Mouse (Mus musculus): ENCODE measurements at regions not wholly inside any gene's neighbourhood (a gene's known extent, or its start where the extent isn't known, plus 50 kb on each side); places are given as distances from the start of the nearest gene placed in this dataset.

DNA sequence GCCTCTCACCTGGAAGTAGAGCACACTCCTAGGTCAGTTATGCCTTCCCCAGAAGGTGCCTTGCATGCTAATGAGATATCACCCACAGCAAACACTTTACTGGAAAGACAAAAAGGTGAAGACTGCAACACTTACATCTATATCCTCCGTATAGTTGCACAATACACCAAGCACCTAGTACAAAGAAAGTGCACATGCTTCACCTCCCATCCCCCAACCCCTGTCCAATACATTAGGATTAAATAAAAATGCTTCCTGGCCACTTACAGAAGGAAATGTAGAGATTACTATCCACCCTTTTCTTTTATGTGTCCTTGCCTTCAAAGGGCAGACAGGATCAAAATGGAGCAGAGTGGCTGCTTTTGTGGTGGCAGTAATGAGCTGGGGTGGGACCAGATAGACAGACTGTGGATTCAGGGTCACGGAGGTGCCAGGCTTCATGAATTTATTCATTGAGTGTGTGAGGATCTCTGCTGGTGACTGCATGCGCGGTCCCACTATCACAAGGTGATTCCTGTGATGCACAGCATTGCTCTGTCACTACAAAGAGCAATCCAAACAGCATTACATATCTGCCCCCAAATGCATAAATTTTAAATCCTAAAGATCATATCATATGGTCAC lies 109.9 kb upstream of the Fat4 start:
- Histone ChIP-seq H3K27me3 (ENCODE audit: control insufficient read depth, insufficient read depth, low read length) (no peaks in the 10 kb centered on the region), H3K4me3 (ENCODE audit: low read depth, low read length) (no peak overlapping the region), H3K27ac (ENCODE audit: low read depth) (no peak overlapping the region), H3K36me3 (replicated peaks; ENCODE audit: control insufficient read depth, insufficient read depth, low read length) (no peaks in the 10 kb centered on the region), H3K4me2 (ENCODE audit: low read depth, low read length) (no peak overlapping the region), H3K9me3 (replicated peaks; ENCODE audit: control insufficient read depth, low read length) (no peaks in the 10 kb centered on the region), H3K4me1 (ENCODE audit: control insufficient read depth, insufficient read depth) (no peaks in the 10 kb centered on the region), H3K9ac (replicated peaks; ENCODE audit: low read depth, low read length) (no peak overlapping the region)
- no peak for TF ChIP-seq EP300 (IDR thresholded peaks at IDR 0.05; ENCODE audit: low read depth)
- TF ChIP-seq CTCF (IDR thresholded peaks at IDR 0.05; ENCODE audit: low read depth) = no peak
- DNase-seq (ENCODE audit: low spot score) (no peak), ATAC-seq (ENCODE audit: insufficient read depth, low read depth) (no peak)
- 77% methylated on average over 4 of the region's 4 CpGs for WGBS

DNA sequence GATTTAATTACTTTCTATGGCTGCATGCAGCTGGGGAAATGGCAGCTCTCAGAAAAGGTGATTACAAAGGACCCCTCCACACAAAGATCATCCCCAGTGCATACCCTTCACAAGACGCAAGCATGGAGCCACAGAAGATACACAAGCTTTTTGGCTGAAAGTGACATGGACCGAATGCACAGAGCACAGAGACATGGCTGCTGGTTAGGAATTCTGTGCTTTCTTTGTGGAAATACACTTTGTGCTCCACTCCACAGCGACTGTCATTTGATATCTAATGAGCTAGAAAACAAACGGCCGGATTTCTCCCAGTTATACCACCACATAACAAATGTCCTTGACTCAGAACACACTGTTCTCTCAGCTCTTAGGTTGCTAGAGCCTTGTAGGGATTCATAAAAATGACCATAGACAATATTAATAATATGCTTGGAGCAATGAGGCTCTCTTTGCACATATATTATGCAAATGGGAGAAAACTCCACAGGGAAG lies 132.1 kb upstream of the Fat4 start:
- Histone ChIP-seq H3K4me1 (ENCODE audit: control insufficient read depth, insufficient read depth) (no peaks in the 10 kb centered on the region), H3K27ac (ENCODE audit: low read depth) (no peak overlapping the region), H3K4me2 (ENCODE audit: low read depth, low read length) (no peak overlapping the region), H3K36me3 (replicated peaks; ENCODE audit: control insufficient read depth, insufficient read depth, low read length) (no peaks in the 10 kb centered on the region), H3K9ac (replicated peaks; ENCODE audit: low read depth, low read length) (no peak overlapping the region), H3K27me3 (ENCODE audit: control insufficient read depth, insufficient read depth, low read length) (no peaks in the 10 kb centered on the region), H3K4me3 (ENCODE audit: low read depth, low read length) (no peak overlapping the region), H3K9me3 (replicated peaks; ENCODE audit: control insufficient read depth, low read length) (no peaks in the 10 kb centered on the region)
- DNase-seq (ENCODE audit: low spot score) = no peak
- no peak for ATAC-seq (ENCODE audit: insufficient read depth, low read depth)
- TF ChIP-seq EP300 (IDR thresholded peaks at IDR 0.05; ENCODE audit: low read depth) (no peak), CTCF (IDR thresholded peaks at IDR 0.05; ENCODE audit: low read depth) (no peak)
- WGBS = 72% methylated on average over 5 of the region's 5 CpGs

DNA sequence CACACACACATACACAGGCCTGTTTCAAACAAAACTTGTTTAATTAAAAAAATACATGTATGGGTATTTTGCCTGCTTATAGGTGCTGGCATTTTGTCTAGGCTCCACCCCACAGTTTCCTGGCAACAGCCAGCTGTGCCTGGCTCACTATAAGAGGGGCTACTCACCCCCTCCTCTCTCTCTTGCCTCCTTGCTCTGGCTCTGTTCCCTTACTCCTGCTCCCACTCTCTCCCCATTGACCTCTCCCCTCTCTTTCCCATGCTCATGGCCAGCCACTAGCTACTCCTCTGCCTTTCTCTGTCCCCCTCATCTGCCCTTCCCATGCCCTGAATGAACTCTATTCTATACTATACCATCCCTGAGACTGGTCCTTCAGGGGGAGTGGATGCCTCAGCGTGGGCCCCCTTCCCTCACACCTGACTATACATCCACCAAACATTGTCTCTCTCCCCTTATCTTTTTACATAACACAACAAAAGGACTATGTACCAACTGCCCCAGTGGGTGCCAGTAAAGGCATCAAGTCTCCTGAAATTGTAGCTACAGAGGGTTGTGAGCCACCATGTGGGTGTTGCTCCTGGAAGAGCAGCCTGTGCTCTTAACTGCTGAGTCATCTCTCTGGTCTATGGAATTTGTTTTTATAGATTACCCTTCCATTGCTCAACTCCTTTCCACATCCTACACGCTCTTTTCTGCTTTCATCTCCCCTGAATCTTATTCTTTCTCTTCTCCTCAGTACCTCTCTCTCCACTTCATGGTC lies 133.1 kb upstream of the Fat4 start:
- no peak overlapping the region for H3K27ac ChIP-seq (ENCODE audit: low read depth)
- no peaks in the 10 kb centered on the region for H3K27me3 ChIP-seq (ENCODE audit: control insufficient read depth, insufficient read depth, low read length)
- no peaks in the 10 kb centered on the region for H3K36me3 ChIP-seq (replicated peaks; ENCODE audit: control insufficient read depth, insufficient read depth, low read length)
- TF ChIP-seq EP300 (IDR thresholded peaks at IDR 0.05; ENCODE audit: low read depth) (no peak), CTCF (IDR thresholded peaks at IDR 0.05; ENCODE audit: low read depth) (no peak)
- H3K4me1 ChIP-seq (ENCODE audit: control insufficient read depth, insufficient read depth) = no peaks in the 10 kb centered on the region
- no peaks in the 10 kb centered on the region for H3K9me3 ChIP-seq (replicated peaks; ENCODE audit: control insufficient read depth, low read length)
- WGBS = 73% methylated on average over 2 of the region's 2 CpGs
- H3K4me3 ChIP-seq (ENCODE audit: low read depth, low read length) = no peak overlapping the region
- DNase-seq (ENCODE audit: low spot score) (no peak), ATAC-seq (ENCODE audit: insufficient read depth, low read depth) (no peak)
- H3K4me2 ChIP-seq (ENCODE audit: low read depth, low read length) = no peak overlapping the region
- no peak overlapping the region for H3K9ac ChIP-seq (replicated peaks; ENCODE audit: low read depth, low read length)

DNA sequence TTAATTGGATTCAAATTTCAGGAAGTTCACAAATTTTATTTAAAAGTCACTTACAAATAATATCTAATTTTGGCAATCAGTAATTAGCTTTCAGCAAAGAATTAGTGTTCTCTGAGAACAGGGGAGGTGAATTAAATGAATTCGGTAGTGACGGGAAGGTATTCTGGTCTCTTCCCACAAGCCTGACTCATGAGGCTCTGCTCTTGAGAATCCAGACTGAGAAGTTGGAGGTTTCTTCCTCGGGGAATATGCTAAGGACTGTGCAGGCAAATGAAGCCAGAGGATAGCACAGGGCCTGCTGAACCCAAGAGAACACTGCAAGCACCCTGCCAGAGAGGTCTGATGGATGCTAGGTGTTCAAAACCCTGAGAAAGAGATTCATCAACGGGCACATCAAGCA lies 144.6 kb upstream of the Fat4 start:
- Histone ChIP-seq H3K4me1 (ENCODE audit: control insufficient read depth, insufficient read depth) (no peaks in the 10 kb centered on the region), H3K4me2 (ENCODE audit: low read depth, low read length) (no peak overlapping the region), H3K27me3 (ENCODE audit: control insufficient read depth, insufficient read depth, low read length) (no peaks in the 10 kb centered on the region), H3K4me3 (ENCODE audit: low read depth, low read length) (no peak overlapping the region), H3K9ac (replicated peaks; ENCODE audit: low read depth, low read length) (no peak overlapping the region), H3K27ac (ENCODE audit: low read depth) (no peak overlapping the region), H3K9me3 (replicated peaks; ENCODE audit: control insufficient read depth, low read length) (no peaks in the 10 kb centered on the region), H3K36me3 (replicated peaks; ENCODE audit: control insufficient read depth, insufficient read depth, low read length) (no peaks in the 10 kb centered on the region)
- ATAC-seq (ENCODE audit: insufficient read depth, low read depth) = no peak
- WGBS = 81% methylated on average over 4 of the region's 4 CpGs
- TF ChIP-seq CTCF (IDR thresholded peaks at IDR 0.05; ENCODE audit: low read depth) (no peak), EP300 (IDR thresholded peaks at IDR 0.05; ENCODE audit: low read depth) (no peak)
- no peak for DNase-seq (ENCODE audit: low spot score)

DNA sequence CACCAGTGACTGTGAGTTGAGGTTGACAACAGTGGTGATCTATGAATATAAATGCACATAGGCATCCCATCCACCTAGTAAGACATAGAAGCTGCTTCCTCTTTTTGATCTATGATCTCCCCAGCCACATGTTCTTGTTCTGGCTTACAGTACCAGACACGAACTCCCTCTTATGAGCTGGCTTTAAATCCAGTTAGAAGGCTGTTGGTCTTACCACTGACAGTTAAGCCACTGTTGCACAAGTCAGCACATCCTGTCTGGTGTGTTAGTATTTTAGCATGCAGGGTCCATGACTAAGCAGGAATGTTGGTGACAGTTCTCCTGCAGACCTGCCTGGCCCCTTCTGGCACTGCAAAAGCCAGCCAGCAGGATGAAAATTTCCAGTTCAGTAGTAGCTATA lies 164.1 kb upstream of the Fat4 start:
- WGBS = 85% methylated on average over 1 of the region's 1 CpGs
- no peak overlapping the region for H3K27ac ChIP-seq (ENCODE audit: low read depth)
- DNase-seq (ENCODE audit: low spot score) (no peak), ATAC-seq (ENCODE audit: insufficient read depth, low read depth) (no peak)
- no peaks in the 10 kb centered on the region for H3K4me1 ChIP-seq (ENCODE audit: control insufficient read depth, insufficient read depth)
- no peak overlapping the region for H3K4me2 ChIP-seq (ENCODE audit: low read depth, low read length)
- H3K9me3 ChIP-seq (replicated peaks; ENCODE audit: control insufficient read depth, low read length) = no peaks in the 10 kb centered on the region
- H3K27me3 ChIP-seq (ENCODE audit: control insufficient read depth, insufficient read depth, low read length) = no peaks in the 10 kb centered on the region
- no peaks in the 10 kb centered on the region for H3K36me3 ChIP-seq (replicated peaks; ENCODE audit: control insufficient read depth, insufficient read depth, low read length)
- H3K4me3 ChIP-seq (ENCODE audit: low read depth, low read length) = no peak overlapping the region
- no peak for TF ChIP-seq EP300 (IDR thresholded peaks at IDR 0.05; ENCODE audit: low read depth)
- H3K9ac ChIP-seq (replicated peaks; ENCODE audit: low read depth, low read length) = no peak overlapping the region
